Mouse (Mus musculus) adrenal gland, adult 2 months (tissue): Measurements from ENCODE around the gene Macc1. TPM values are rescaled to one million over a fixed set of nuclear protein-coding genes. Genes with fewer than 3 reads are reported as not detected.
A peak's percentile ranks its signal among the peaks of the same experiment; 100 is the strongest.

ENCODE experiments used
- DNase-seq: peaks from one replicate; pipeline ENCODE4 v3.0.0; 2021
- polyA plus RNA-seq: library from polyadenylated mRNA; depleted of rRNA; stranded (reverse); fragments of >200 nt; gene quantifications from 2 replicates; pipeline ENCODE4 v1.2.3, GENCODE M21; 2012
- total RNA-seq, 2 experiments: library from RNA; stranded (reverse); gene quantifications; 2 replicates each; pipeline ENCODE4 v1.2.3; 2021

Macc1 gene
- total and polyA plus RNA-seq, 3 experiments = not detected

DNA sequence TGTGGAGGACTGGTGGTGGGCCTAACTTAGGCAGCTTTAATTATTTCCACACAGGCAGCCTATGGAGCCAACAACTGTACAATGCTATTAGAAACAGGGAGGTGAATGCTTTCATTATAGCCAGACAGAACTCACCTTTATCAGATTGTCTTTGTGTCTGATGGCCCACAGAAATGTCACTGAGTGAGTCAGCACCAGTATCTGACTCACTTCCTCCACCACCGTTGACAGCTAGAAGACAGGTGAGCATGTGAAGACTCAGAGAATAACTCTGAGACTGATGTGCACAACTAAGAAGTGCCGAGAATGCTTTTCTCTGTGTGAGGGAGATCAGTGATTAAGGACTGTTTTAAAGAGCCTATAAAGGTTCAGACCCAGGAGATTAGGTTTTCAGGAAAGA lies 73.9 kb downstream of the Macc1 start:
- DNase-seq = no peak

GRCm38 (mm10) chr12:119390192-119390684 lies 76.2 kb downstream of the Macc1 start:
- DNase-seq = no peak

GRCm38 (mm10) chr12:119398046-119398659 lies 84.1 kb downstream of the Macc1 start:
- no peak for DNase-seq

- DNase-seq = no peak
These were observed 88.2 kb downstream of the Macc1 start for GRCm38 (mm10) chr12:119402273-119402672.

- no peak for DNase-seq
These were observed 88.7 kb downstream of the Macc1 start for GRCm38 (mm10) chr12:119402796-119403195.

- DNase-seq = no peak
These were observed 90.7 kb downstream of the Macc1 start for GRCm38 (mm10) chr12:119404810-119405209.

- no peak for DNase-seq
These were observed 96.5 kb downstream of the Macc1 start for GRCm38 (mm10) chr12:119410522-119410921.

- DNase-seq = no peak
These were observed 96.9 kb downstream of the Macc1 start for GRCm38 (mm10) chr12:119410956-119411355.

- DNase-seq = no peak
These were observed 97.9 kb downstream of the Macc1 start for GRCm38 (mm10) chr12:119411982-119412381.

- no peak for DNase-seq
These were observed 101.8 kb downstream of the Macc1 start for GRCm38 (mm10) chr12:119415900-119416299.

GRCm38 (mm10) chr12:119425749-119426148 lies 111.7 kb downstream of the Macc1 start:
- no peak for DNase-seq

- peak; percentile 79 for DNase-seq
These were observed 112.3 kb downstream of the Macc1 start for GRCm38 (mm10) chr12:119426182-119426886.

DNA sequence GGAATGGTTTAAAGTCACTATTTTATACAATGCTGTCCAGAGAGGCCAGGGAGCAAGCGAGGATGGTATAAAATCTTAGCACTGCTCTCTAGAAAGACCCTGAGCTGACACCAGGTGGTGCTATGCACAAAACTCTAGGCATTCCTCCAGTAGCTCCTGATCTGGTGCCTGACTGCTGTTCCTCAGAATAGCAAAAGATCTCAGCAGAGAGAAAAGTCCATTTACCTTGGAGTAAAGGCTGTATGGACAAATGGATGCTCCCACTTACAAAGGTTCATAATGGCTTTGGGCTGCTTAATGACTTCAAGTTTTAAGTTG lies 112.8 kb downstream of the Macc1 start:
- DNase-seq = peak; percentile 59

- DNase-seq = no peak
These were observed 126.7 kb downstream of the Macc1 start for GRCm38 (mm10) chr12:119440720-119441119.

- DNase-seq = no peak
These were observed 136.0 kb downstream of the Macc1 start for GRCm38 (mm10) chr12:119450116-119450515.

DNA sequence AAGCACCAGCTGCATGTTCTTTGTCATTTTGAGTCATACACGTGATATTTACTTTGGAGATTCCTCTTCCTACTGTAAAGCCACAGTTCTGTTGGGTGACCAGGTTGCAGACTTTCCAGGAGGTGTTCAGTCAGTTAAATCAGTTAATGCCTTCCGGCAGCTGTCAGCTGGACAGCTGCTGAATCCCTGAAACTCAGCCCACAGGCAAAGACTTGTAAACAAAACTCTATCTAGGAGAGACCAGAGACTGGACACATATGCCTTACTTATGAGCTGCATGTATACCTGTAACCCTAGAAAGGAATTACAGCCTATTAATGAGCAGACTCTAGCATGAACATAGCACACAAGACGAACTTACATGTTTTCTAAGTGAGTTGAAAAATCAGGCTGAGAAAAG lies 137.2 kb downstream of the Macc1 start:
- no peak for DNase-seq

DNA sequence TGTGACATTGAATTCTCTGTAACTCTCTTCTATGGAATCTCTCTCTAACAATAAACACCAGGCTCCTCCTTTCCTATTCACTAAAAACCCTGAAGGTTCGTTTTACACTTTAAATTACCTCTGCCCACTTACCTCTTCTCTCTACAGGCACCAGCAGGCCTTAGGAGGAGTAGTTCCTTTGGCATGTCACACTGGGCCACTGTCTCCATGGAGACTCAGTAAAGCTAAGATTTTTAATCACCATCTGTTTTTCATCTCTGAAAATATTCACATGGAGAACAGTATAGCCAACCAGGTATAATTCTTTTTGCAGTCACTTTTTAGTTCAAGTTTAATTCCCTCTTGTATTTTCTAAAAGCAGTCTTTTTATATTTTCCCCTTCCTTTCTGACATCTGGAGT lies 140.0 kb downstream of the Macc1 start:
- no peak for DNase-seq

DNA sequence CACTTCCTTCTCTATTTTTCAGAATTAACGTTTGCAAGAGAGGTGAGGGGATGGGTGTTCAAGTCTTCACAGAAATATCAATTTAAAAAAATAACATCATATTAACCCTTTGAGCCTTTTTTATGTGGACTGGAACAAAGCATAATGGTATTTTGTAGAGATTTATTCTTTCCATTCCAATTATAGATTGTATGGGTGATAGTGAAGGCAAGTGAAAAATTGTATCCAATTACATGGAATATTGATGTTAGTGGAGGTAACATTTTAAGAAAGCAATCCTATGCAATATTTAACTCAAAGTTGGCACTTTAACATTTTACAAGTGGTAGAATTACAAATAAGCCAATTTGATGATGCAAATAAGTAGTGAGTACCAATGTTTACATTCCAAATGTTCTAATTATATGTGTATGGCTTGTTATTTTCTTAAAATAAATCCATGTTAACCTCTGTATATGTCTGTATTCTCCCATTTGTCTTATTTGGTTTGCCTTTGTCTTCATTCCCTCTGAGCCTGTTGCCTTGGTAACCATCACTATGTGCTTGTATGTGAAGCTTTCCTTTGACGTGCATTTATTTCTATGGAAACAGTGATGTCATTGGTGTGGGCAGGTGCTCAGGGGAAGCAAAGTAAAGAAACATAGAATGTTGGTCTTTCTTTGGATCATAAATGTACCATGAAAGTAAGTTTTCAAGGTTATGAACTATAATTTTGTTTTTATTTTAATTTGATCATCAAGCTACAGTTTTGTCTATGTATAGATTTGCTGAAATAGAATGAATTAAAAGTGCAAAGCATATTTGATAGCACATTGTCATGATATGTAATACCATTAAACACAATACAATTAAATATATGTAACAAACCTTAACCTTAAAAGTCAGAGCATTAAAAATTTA lies 150.2 kb downstream of the Macc1 start:
- DNase-seq = no peak

- no peak for DNase-seq
These were observed 150.8 kb downstream of the Macc1 start for GRCm38 (mm10) chr12:119464940-119465245.

DNA sequence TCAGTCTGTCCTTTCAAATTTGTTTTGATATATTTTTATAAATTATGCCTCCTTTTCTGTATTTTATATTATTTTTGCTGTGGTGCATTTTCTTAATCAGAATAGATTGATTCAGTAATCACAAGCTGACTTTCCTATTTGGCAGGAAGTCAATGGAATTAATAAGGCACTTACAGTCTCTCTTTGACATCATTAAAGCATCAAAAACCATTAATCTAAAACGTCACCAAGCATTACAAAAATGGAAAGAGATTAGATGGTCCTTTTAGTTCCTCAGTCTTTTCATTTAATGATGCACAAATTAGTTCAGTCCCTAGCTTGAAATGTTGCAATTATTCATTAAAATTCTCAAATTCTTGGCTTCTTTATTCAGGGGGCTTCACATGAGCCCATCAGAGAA lies 153.6 kb downstream of the Macc1 start:
- no peak for DNase-seq

DNA sequence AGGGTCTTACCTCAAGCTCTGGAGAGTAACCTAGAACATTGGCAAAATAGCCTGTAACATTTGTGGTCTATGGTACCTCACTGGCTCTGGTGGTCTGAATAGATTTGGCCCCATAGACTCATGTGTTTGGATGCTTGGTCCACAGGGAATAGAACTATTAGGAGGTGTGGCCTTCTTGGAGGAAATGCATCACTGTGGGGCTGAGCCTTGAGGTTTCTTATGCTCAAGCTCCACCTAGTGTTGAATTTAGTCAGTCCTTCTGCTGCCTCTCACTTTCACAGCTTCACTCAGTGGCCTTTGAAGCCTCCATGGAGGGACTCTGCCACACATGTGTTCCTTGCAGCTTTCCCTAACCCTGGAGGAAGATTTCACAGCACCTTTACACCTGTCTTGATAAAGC lies 156.2 kb downstream of the Macc1 start:
- DNase-seq = peak; percentile 2

GRCm38 (mm10) chr12:119483296-119483695 lies 169.2 kb downstream of the Macc1 start:
- no peak for DNase-seq
